Mouse (Mus musculus) left cerebral cortex, postnatal 10 days (tissue): Measurements from ENCODE around the gene Gm20388. TPM values are rescaled to one million over a fixed set of nuclear protein-coding genes. Genes with fewer than 3 reads are reported as not detected.
A peak's percentile ranks its signal among the peaks of the same experiment; 100 is the strongest.

Experiments used
- DNase-seq, 2 experiments: peaks; one replicate each; pipeline ENCODE4 v3.0.0; 2021 to 2022; ENCODE audit warnings: low spot score in 2 of 2, mixed read lengths in 1 of 2; ENCODE audit errors: extremely low spot score in 1 of 2
- intact Hi-C: fragments of 180-260 bp; cut with DNase I; formaldehyde crosslinking; loops from one replicate; pipeline ENCODE4 v1.15.1; 2025
- total RNA-seq, 2 experiments: library from RNA; stranded (reverse); gene quantifications; 2 replicates each; pipeline ENCODE4 v1.2.3; 2021

Gm20388 gene
- total RNA-seq, 2 experiments from 2014 or later: 4.4 to 9.0 TPM

GRCm38 (mm10) chr8:121013318-121013717, 1102.7 kb downstream of the Gm20388 start:
- intact Hi-C loops: no loop called here
- no peak for DNase-seq

DNA sequence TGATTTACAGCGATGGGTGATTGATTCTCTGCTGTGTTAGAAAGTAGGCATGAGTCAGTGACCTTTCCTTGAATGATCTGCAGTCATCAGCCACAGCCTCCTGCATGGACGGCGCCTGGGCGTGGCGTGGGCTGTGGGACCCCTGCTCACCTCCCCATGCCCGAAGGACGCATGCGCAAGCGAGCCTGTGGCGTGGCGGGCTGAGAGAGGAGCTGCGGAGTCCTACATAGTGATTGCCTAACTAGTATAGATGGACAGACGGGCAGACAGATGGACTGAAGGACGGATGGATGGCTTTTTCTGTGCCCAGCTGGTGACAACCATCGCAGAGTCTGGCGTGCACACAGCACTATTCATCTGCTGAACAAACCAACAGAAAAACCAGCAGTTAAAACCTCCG, 1106.0 kb downstream of the Gm20388 start:
- intact Hi-C loops: no loop called here

GRCm38 (mm10) chr8:121018236-121018635, 1107.6 kb downstream of the Gm20388 start:
- intact Hi-C loops: no loop called here
- DNase-seq: no peak

More for the DNA sequence above, 1106.0 kb downstream of the Gm20388 start:
- peak in 1 of 2 experiments; percentile 13 for DNase-seq

DNA sequence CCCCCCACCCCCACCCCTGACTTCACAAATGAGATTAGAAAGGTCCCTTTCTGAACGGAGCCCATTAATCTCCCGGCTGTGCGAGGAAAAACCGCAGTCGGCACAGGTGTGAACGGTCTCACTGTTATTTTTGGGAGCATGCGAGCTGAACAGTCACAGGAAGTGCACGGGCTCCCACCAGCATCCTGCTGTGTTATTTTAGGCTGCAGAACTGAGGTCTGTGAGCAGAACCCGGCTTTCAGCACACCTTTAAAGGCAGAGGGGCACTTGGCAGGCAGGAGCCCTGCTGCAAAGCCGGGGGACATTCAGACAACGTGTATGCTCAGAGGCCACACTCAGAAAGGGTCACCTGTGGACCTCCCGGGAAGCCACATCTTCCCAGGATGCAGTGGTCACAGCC, 1110.8 kb downstream of the Gm20388 start:
- intact Hi-C loops: no loop called here
- no peak for DNase-seq

DNA sequence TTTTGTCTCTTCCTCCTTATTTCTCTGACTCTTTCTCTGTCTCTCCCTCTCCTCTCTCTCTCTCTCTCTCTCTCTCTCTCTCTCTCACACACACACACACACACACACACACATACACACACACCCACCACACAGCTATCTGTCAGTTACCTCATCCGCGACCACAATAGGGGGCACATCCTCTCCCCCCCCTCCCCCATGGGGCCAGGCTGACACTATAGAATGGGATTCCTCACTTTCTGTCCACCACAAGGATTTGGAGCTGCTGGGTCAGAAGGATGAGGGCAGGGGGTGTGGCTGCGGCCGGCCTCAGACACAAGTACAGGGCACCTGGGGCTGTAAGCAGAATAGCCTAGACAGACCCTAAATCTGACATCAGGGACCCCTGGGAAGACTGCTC, 1112.4 kb downstream of the Gm20388 start:
- intact Hi-C loops: no loop called here
- DNase-seq: no peak

DNA sequence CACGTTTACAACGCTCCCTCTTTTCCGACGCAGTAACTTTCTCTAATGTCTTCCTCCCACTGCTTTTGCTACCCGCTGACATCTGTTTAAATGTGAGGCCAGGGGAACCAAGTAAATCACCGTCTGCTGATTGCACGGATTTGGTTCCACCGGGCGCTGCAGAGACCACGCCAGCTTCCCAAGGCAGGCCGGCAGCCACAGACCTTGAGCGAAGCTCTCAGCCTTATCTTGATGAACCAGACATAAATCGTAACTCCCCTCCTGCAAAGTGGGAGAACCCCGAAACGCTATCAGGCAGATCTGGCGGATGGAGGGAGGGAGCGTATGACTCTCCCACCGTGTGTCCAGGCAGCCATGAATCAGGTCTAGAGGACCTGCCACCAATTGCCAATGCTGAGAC, 1113.1 kb downstream of the Gm20388 start:
- intact Hi-C loops: no loop called here

GRCm38 (mm10) chr8:121025486-121025885, 1114.8 kb downstream of the Gm20388 start:
- DNase-seq: no peak
- intact Hi-C loops: no loop called here

More for the DNA sequence above, 1113.1 kb downstream of the Gm20388 start:
- DNase-seq: no peak

GRCm38 (mm10) chr8:121027787-121028186, 1117.1 kb downstream of the Gm20388 start:
- peak in 1 of 2 experiments; percentile 65 for DNase-seq
- intact Hi-C loops: no loop called here

- intact Hi-C loops: no loop called here
- DNase-seq: no peak
These were observed 1118.4 kb downstream of the Gm20388 start for GRCm38 (mm10) chr8:121029076-121029475.

GRCm38 (mm10) chr8:121030496-121031040, 1119.9 kb downstream of the Gm20388 start:
- DNase-seq: peak in 1 of 2 experiments; percentile 47
- intact Hi-C loops: no loop called here

DNA sequence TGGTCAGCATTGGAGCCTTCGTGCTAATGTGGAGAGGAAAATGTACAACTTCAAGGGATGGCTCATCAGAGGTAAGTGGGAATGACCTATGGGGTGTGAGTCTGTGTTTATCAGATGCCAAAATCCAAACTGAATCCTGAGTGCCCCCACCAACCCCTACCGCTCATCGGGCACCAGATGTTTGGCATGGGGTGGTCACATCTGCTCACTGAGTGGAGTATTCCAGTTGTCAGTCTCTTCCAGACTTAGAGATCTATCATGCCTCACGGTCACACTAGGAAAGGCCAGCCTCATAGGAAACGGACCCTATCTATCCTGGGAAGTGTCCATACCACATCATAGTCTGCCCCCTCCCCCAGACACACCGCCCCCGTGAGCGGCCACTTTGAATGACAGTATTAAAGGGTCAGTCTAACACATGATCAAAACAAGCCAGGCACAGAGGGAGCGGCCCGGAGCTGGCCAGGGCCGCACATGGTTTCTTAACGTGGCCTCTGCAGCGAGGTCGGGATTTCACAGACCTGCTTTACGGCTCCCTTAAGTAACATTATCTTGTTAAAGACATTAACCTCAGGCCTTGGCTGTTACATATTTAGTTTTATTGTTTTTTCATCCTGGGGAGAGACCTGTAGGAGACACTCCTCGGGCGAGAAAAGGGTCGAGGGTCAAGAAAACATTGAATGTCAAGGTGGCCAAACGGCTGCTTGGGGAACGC, 1122.8 kb downstream of the Gm20388 start:
- DNase-seq: no peak
- intact Hi-C loops: no loop called here

DNA sequence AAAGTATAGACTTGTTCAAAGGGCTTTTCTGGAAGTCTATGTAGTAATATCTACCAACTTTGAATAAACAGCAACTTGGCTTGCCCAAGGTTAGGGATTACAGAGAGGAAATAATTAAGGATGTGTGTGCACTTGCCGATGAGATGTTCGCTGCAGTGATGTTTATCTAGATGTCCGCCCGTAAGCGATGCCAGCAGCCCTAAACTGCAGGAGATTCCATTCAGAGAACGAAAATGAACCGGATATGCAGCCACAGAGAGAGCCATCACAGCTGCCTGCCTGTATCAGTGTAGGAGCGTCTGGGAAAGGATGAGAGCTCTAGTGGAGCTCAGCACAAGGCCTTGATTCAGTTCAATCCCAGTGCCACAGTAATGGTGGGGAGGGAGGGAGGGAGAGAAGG, 1125.0 kb downstream of the Gm20388 start:
- intact Hi-C loops: no loop called here
- DNase-seq: no peak

- intact Hi-C loops: no loop called here
- DNase-seq: no peak
These were observed 1133.2 kb downstream of the Gm20388 start for GRCm38 (mm10) chr8:121043719-121044440.

DNA sequence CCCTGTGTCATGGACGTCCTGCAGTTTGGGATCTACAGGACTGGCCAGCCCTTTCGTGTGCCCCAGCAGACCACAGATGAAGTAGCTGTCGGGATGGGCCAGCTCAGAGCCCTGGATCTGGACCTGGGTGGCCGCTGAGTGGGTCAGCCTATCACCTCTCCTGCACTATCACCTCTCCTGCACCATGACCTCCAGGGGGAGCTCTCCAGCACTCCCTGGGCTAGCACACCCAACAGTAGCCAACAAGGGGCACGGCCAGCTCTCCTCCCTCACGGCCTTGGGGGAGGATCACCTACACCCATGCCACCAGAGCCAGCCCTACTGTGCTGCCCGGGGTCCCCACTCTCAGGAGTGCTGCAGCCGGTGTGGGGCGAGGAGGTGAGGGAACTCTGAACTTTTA, 1136.8 kb downstream of the Gm20388 start:
- intact Hi-C loops: no loop called here

GRCm38 (mm10) chr8:121058081-121058480, 1147.4 kb downstream of the Gm20388 start:
- intact Hi-C loops: no loop called here
- DNase-seq: no peak

More for the DNA sequence above, 1136.8 kb downstream of the Gm20388 start:
- DNase-seq: no peak

- intact Hi-C loops: no loop called here
- DNase-seq: peak in 1 of 2 experiments; percentile 77
These were observed 1148.5 kb downstream of the Gm20388 start for GRCm38 (mm10) chr8:121059098-121059497.

DNA sequence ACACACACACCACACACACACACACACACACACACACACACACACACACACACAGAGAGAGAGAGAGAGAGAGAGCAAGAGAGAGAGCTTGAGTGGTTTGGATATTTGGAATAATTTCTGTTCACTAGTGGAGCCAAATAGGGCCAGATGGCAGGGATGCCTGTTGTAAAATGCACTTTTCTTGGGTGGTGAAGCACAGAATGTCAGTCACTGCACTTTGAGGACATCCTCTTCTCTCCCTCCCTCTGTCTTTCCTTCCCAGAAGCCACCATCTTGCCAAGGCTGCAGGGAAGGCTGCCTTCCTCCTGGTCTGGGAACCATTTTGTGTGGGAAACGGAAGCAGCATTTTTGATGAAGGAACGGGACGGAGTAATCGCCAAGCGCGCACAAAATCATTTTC, 1151.9 kb downstream of the Gm20388 start:
- DNase-seq: no peak
- intact Hi-C loops: no loop called here

DNA sequence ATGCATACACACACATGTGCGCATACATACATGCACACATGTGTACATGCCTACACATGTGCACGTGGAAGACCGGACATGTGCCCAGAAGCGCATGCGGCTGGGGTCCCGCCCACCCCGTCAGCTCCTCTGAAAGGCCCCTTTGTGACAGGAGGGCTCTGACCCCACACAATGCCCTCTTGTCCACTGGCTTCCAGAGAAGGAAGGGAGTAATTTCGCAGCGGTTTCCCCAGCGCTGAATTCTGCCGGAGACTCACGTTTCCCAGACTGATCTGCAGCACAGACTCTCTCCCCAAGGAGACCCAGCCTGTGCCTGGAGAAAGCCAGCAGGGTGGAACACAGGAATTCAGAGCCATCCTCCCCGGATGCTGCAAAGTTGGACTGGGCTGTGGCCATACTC, 1153.0 kb downstream of the Gm20388 start:
- intact Hi-C loops: no loop called here
- DNase-seq: no peak

DNA sequence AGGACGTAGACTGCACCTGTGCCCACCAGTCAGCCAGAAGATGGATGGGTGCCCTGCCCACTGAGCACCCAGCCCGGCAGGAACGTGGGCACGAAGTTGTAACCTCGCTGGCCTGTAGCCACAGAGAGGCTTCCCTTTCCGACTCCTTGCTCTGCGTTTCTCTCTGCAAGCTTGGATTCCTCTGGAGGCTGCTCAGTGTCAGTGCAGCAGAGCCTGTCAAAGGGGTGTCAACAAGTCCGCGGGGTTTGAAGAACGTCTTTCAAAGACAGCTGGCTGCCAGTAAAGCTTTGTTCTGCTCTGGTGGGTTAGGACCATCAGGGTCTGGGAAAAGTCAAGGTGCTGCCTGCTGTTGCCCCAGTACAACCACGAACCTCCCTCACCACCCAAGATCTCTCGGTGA, 1160.8 kb downstream of the Gm20388 start:
- intact Hi-C loops: loop anchor here (5.0 kb wide), 1 partner anchor 174 kb away; no protein-coding TSS in a partner anchor
- no peak for DNase-seq
